Mouse (Mus musculus): Measurements from ENCODE around the gene Magi2. TPM values are rescaled to one million over a fixed set of nuclear protein-coding genes. Genes with fewer than 3 reads are reported as not detected.
A peak's percentile ranks its signal among the peaks of the same experiment; 100 is the strongest.
"Not testable (repeated sequence)": the region's sequence is repeated elsewhere in the genome, so short reads cannot be mapped to it uniquely, and the experiment has no call there.

The Magi2 gene
- polyA plus RNA-seq, 1 experiment from 2014 or later, result 1.9 TPM

GRCm38 (mm10) chr5:20703304-20703700 is 1476.5 kb downstream of the Magi2 start:
- DNase-seq (ENCODE audit: low spot score) (no peak), ATAC-seq (no peak)
- 67% methylated on average over 5 of the region's 5 CpGs for WGBS
- H3K27me3 ChIP-seq (replicated peaks; ENCODE audit: insufficient read depth, low read length), result no peaks in the 10 kb centered on the region
- H3K36me3 ChIP-seq (ENCODE audit: insufficient read depth, low read length), result no peaks in the 10 kb centered on the region
- no peaks in the 10 kb centered on the region for H3K4me1 ChIP-seq (ENCODE audit: insufficient read depth, low read depth, low read length)
- H3K4me3 ChIP-seq (ENCODE audit: low read depth, low read length), result no peak overlapping the region
- H3K27ac ChIP-seq (ENCODE audit: low read length), result no peak overlapping the region
- peak overlapping the region; percentile 94 for H3K4me2 ChIP-seq (replicated peaks; ENCODE audit: low read depth, low read length)
- H3K9ac ChIP-seq (replicated peaks; ENCODE audit: low read depth), result no peak overlapping the region
- H3K9me3 ChIP-seq (ENCODE audit: low read length), result no peaks in the 10 kb centered on the region
- TF ChIP-seq CTCF (IDR thresholded peaks at IDR 0.05) (no peak), EP300 (IDR thresholded peaks at IDR 0.05) (no peak)

DNA sequence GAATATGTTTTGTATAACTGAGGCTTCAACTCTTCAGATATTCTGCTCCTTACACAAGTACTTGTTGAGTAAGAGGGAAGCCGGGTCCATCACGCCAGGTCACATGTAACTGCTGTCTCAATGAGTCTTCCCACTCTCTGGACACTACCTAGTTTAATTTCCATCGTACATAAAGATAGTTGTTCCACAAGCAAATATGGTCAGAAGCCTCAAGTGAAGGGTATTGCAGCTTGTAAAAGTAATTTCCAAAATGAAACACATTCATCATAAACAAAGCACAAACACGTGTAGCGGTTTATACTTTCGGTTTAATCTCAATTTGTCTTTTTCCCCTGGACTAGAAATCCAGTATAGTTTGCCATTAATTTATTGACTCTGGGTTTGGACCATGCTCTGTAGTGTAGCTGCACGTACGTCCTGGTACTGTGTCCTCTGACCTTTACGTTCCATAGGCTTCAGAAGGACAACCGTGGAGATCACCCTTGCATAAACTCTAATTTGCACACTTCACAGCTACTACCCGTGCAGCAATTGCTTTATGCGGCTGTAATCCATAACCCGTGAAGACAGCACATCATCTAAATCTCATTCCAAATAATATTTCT is 1477.2 kb downstream of the Magi2 start:
- no peak overlapping the region for H3K4me2 ChIP-seq (replicated peaks; ENCODE audit: low read depth, low read length)
- no peak overlapping the region for H3K9ac ChIP-seq (replicated peaks; ENCODE audit: low read depth)
- WGBS, result 87% methylated on average over 13 of the region's 13 CpGs
- no peak for ATAC-seq
- no peak overlapping the region for H3K4me3 ChIP-seq (ENCODE audit: low read depth, low read length)
- H3K27ac ChIP-seq (ENCODE audit: low read length), result no peak overlapping the region
- no peaks in the 10 kb centered on the region for H3K27me3 ChIP-seq (replicated peaks; ENCODE audit: insufficient read depth, low read length)
- H3K36me3 ChIP-seq (ENCODE audit: insufficient read depth, low read length), result no peaks in the 10 kb centered on the region
- no peak for DNase-seq (ENCODE audit: low spot score)
- H3K9me3 ChIP-seq (ENCODE audit: low read length), result no peaks in the 10 kb centered on the region
- TF ChIP-seq EP300 (IDR thresholded peaks at IDR 0.05), result no peak
- no peak for TF ChIP-seq CTCF (IDR thresholded peaks at IDR 0.05)
- no peaks in the 10 kb centered on the region for H3K4me1 ChIP-seq (ENCODE audit: insufficient read depth, low read depth, low read length)

- TF ChIP-seq CTCF (IDR thresholded peaks at IDR 0.05) (no peak), EP300 (IDR thresholded peaks at IDR 0.05) (no peak)
- H3K27ac ChIP-seq (ENCODE audit: low read length), result no peak overlapping the region
- no peak overlapping the region for H3K4me3 ChIP-seq (ENCODE audit: low read depth, low read length)
- H3K9me3 ChIP-seq (ENCODE audit: low read length), result no peaks in the 10 kb centered on the region
- H3K9ac ChIP-seq (replicated peaks; ENCODE audit: low read depth), result no peak overlapping the region
- H3K27me3 ChIP-seq (replicated peaks; ENCODE audit: insufficient read depth, low read length), result no peaks in the 10 kb centered on the region
- WGBS, result 40% methylated on average over 4 of the region's 4 CpGs
- no peak for DNase-seq (ENCODE audit: low spot score)
- no peak for ATAC-seq
- H3K4me1 ChIP-seq (ENCODE audit: insufficient read depth, low read depth, low read length), result no peaks in the 10 kb centered on the region
- no peaks in the 10 kb centered on the region for H3K36me3 ChIP-seq (ENCODE audit: insufficient read depth, low read length)
- H3K4me2 ChIP-seq (replicated peaks; ENCODE audit: low read depth, low read length), result no peak overlapping the region
Observed at GRCm38 (mm10) chr5:20704886-20705285, 1478.0 kb downstream of the Magi2 start.

DNA sequence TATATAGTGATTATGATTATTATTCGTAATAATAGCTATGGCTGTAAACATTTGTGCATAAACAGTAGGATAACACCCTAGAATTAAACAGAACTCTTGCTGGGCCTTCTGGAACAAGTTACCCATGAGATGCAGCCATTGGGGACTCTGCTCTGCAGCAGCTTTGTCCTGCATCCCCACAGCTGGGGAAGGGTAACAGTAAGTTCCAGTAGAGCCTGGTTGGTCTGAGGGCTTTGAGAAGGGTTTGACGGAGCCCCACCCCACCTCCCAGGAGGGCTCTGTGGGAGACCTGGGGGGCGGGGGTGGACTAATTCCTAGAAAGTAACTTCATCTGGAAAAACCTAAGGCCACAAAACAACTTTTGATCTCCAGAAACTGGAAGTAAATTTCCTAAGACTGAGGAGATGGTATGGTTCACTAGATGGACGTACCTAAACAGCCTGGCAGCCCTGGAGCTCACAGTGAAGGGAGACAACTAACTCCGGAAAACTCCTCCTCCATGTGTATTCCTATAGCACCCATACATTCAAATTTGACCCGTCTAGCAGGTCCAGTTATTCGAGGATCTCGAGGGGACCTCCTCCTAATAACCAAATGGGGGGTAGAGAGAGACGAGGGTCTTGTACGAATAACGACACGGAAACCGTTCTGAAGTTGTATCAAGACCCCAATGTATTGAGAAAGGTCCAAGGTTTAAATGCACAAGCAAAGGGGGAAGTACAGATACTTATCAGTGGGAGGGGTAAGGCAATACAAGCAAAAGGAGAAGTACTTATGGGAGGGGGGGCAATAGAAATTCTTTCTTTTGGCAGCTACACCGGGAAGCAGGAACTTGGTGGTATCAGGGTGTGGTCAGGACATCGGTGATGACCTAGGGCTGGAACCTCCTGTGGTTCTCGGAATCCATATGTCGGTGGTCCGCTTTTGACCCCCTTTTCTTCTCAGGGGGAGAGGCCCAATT is 1479.8 kb downstream of the Magi2 start:
- H3K27me3 ChIP-seq (replicated peaks; ENCODE audit: insufficient read depth, low read length); H3K27ac ChIP-seq (ENCODE audit: low read length); ATAC-seq; DNase-seq (ENCODE audit: low spot score); H3K9ac ChIP-seq (replicated peaks; ENCODE audit: low read depth); H3K4me3 ChIP-seq (ENCODE audit: low read depth, low read length); H3K36me3 ChIP-seq (ENCODE audit: insufficient read depth, low read length); H3K4me1 ChIP-seq (ENCODE audit: insufficient read depth, low read depth, low read length); H3K9me3 ChIP-seq (ENCODE audit: low read length); H3K4me2 ChIP-seq (replicated peaks; ENCODE audit: low read depth, low read length): not testable (repeated sequence)
- WGBS, result 89% methylated on average over 8 of the region's 18 CpGs

- not testable (repeated sequence) for H3K4me2 ChIP-seq (replicated peaks; ENCODE audit: low read depth, low read length); H3K27ac ChIP-seq (ENCODE audit: low read length); H3K27me3 ChIP-seq (replicated peaks; ENCODE audit: insufficient read depth, low read length); H3K9me3 ChIP-seq (ENCODE audit: low read length); H3K36me3 ChIP-seq (ENCODE audit: insufficient read depth, low read length); ATAC-seq; H3K4me3 ChIP-seq (ENCODE audit: low read depth, low read length); H3K9ac ChIP-seq (replicated peaks; ENCODE audit: low read depth); DNase-seq (ENCODE audit: low spot score); H3K4me1 ChIP-seq (ENCODE audit: insufficient read depth, low read depth, low read length)
- WGBS, result 94% methylated on average over 6 of the region's 6 CpGs
Observed at GRCm38 (mm10) chr5:20710845-20711244, 1484.0 kb downstream of the Magi2 start.

DNA sequence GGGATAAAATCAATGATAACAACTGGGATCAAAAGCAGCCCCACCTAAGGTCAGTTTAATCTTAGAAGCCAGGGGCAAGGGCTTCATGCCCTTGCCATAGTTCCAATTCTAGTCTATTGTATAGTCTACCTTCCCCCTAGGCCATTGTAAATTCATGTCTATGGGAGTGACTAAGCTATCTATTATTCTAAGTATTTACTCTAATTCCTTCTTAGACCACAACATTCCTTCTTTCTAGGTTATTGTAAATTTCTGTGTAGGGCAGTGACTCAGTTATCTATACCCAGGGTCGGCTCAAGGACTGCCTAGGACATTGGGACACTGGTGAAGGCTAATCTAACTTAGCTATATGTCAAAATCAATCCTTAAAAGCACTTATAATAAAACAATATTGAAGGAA is 1487.8 kb downstream of the Magi2 start:
- not testable (repeated sequence) for H3K4me1 ChIP-seq (ENCODE audit: insufficient read depth, low read depth, low read length); H3K4me2 ChIP-seq (replicated peaks; ENCODE audit: low read depth, low read length); DNase-seq (ENCODE audit: low spot score); ATAC-seq; H3K9ac ChIP-seq (replicated peaks; ENCODE audit: low read depth); H3K4me3 ChIP-seq (ENCODE audit: low read depth, low read length); H3K36me3 ChIP-seq (ENCODE audit: insufficient read depth, low read length); H3K9me3 ChIP-seq (ENCODE audit: low read length); H3K27ac ChIP-seq (ENCODE audit: low read length); H3K27me3 ChIP-seq (replicated peaks; ENCODE audit: insufficient read depth, low read length)
- 80% methylated on average over 1 of the region's 1 CpGs for WGBS

DNA sequence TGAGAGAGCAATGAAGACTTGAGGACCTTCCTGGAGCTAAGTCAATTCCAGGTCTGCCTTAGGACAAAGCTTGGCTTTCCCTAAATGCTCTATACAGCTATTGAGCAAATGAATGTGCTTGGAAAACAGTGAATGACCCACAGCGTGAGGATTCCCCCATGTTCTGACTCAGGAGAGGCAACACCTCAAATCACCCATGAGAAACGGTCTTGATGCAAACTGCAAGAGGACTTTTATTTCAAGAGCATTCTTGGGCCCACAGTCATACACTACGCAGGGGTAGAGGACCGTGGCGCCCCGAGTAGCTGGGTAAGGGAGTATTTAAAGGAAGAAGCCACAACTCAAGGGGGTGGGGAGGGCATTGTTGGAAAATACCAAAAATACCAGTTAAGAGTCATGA is 1489.1 kb downstream of the Magi2 start:
- H3K4me2 ChIP-seq (replicated peaks; ENCODE audit: low read depth, low read length); ATAC-seq; DNase-seq (ENCODE audit: low spot score); H3K9me3 ChIP-seq (ENCODE audit: low read length); H3K9ac ChIP-seq (replicated peaks; ENCODE audit: low read depth); H3K4me3 ChIP-seq (ENCODE audit: low read depth, low read length); H3K27ac ChIP-seq (ENCODE audit: low read length); H3K4me1 ChIP-seq (ENCODE audit: insufficient read depth, low read depth, low read length); H3K27me3 ChIP-seq (replicated peaks; ENCODE audit: insufficient read depth, low read length); H3K36me3 ChIP-seq (ENCODE audit: insufficient read depth, low read length): not testable (repeated sequence)
- WGBS, result 89% methylated on average over 6 of the region's 6 CpGs

Measured in lung, postnatal 0 days (tissue).